25 mouse cellular contexts compared by ENCODE assay signal in the genomic region with DNA sequence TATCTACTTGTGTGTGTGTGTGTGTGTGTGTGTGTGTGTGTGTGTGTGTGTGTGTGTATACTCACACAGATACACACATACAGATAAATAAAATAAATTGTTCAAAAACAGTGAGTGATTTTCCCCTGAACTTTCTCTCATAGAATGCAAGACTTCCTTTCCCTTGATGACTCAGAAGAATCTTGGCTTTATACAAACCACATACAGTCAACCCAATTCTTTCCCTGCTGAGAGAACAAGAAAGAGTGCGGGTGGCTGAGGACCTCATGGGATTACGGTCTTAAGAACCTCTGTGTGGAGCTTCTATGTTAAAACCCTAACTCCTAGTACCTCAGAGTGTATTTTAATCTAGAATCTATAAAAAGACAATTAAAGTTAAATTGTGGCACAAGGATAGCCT.
DNase-seq lines count a peak whose midpoint lies in the region; ATAC-seq and TF ChIP-seq lines count a peak whose summit lies in the region.
"Had no signal": no experiment of that assay in that cellular context is flagged by ENCODE, and none has a peak within 500 bp of the region (broad histone marks: within the 10 kb centered on the region; RNA-seq: fewer than 3 reads in every experiment).

No protein-coding gene starts in this region.

- H3K27ac ChIP-seq in embryonic fibroblast, embryonic 13.5 days (ENCODE audit: insufficient read depth, low read length) = peak overlapping the region; percentile 47
- H3K27ac ChIP-seq in hindbrain, embryonic 16.5 days (ENCODE audit: low read depth, low read length) = no peak overlapping the region
- H3K27ac ChIP-seq: embryonic facial prominence, embryonic 10.5 days; embryonic facial prominence, embryonic 12.5 days; forebrain, embryonic 13.5 days; forebrain, embryonic 15.5 days had no signal

- TF ChIP-seq CTCF in embryonic fibroblast, embryonic 13.5 days (IDR thresholded peaks at IDR 0.05; ENCODE audit: borderline replicate concordance, insufficient read depth, low read length) = no peak

- no peak for ATAC-seq in hindbrain, embryonic 16.5 days
- ATAC-seq: activated CD4-positive, CD25-positive, alpha-beta regulatory T cell, adult 4 months; CD4-positive, CD25-positive, alpha-beta regulatory T cell, adult 4 months; forebrain, embryonic 13.5 days; forebrain, embryonic 15.5 days; Patski had no signal

- no peak for TF ChIP-seq POLR2A in embryonic fibroblast, embryonic 13.5 days (IDR thresholded peaks at IDR 0.05; ENCODE audit: low read depth, low read length)

- no peaks in the 10 kb centered on the region; the same call in 1 of the 2 replicates for H3K27me3 ChIP-seq in hindbrain, embryonic 16.5 days (replicated peaks; ENCODE audit: control insufficient read depth, insufficient read depth, low read length)
- H3K27me3 ChIP-seq: CH12.LX; embryonic facial prominence, embryonic 12.5 days; forebrain, embryonic 13.5 days; forebrain, embryonic 15.5 days; Patski had no signal

- H3K9ac ChIP-seq in hindbrain, embryonic 16.5 days (ENCODE audit: low read depth, low read length) = no peak overlapping the region
- H3K9ac ChIP-seq: embryonic facial prominence, embryonic 12.5 days; forebrain, embryonic 13.5 days; forebrain, embryonic 15.5 days had no signal

- H3K4me3 ChIP-seq in embryonic fibroblast, embryonic 13.5 days (ENCODE audit: insufficient read depth, low read length) = no peak overlapping the region
- no peak overlapping the region for H3K4me3 ChIP-seq in hindbrain, embryonic 16.5 days (ENCODE audit: low read length)
- H3K4me3 ChIP-seq: embryonic facial prominence, embryonic 10.5 days; embryonic facial prominence, embryonic 12.5 days; erythroblast, embryonic 14.5 days; forebrain, embryonic 13.5 days; forebrain, embryonic 15.5 days had no signal

- no peaks in the 10 kb centered on the region for H3K36me3 ChIP-seq in hindbrain, embryonic 16.5 days (ENCODE audit: control insufficient read depth, insufficient read depth, low read length)
- H3K36me3 ChIP-seq: embryonic facial prominence, embryonic 10.5 days; embryonic facial prominence, embryonic 12.5 days; forebrain, embryonic 15.5 days; G1E had no signal

- H3K4me1 ChIP-seq in embryonic fibroblast, embryonic 13.5 days (ENCODE audit: control insufficient read depth, insufficient read depth, low read length) = no peaks in the 10 kb centered on the region
- no peaks in the 10 kb centered on the region for H3K4me1 ChIP-seq in hindbrain, embryonic 16.5 days (ENCODE audit: control insufficient read depth, insufficient read depth, low read depth, low read length)
- H3K4me1 ChIP-seq: embryonic facial prominence, embryonic 12.5 days; forebrain, embryonic 13.5 days; forebrain, embryonic 15.5 days had no signal

- no peaks in the 10 kb centered on the region for H3K9me3 ChIP-seq in hindbrain, embryonic 16.5 days (ENCODE audit: control insufficient read depth, low read length)
- H3K9me3 ChIP-seq: embryonic facial prominence, embryonic 10.5 days; embryonic facial prominence, embryonic 12.5 days; forebrain, embryonic 13.5 days; forebrain, embryonic 15.5 days had no signal

- H3K4me2 ChIP-seq in hindbrain, embryonic 16.5 days (ENCODE audit: low read length) = no peak overlapping the region
- H3K4me2 ChIP-seq: embryonic facial prominence, embryonic 12.5 days; forebrain, embryonic 13.5 days; forebrain, embryonic 15.5 days had no signal

- peak; percentile 29 for DNase-seq in 3134 (ENCODE audit: extremely low read depth, insufficient read length, low spot score)
- DNase-seq in Muller cell, postnatal 12 days (ENCODE audit: inconsistent ontology term) = peak; percentile 41
- no peak for DNase-seq in cerebellum, postnatal 4 days (ENCODE audit: low spot score in 2 of 2)
- DNase-seq in embryo, embryonic 11 days = no peak
- DNase-seq: adrenal gland, adult 8-10 months; adrenal gland, postnatal 14 days; adrenal gland, postnatal 36 days; B cell, adult 2 months; cerebellum, adult 11-12 months; cerebellum, adult 2 months; cerebellum, adult 9-10 months; cerebellum, postnatal 10 days; cerebellum, postnatal 25 days had no signal

- WGBS in hindbrain, embryonic 16.5 days = 88% methylated on average over 2 of the region's 2 CpGs

Comparison
In these comparisons a context has a peak if more than half of its experiments do, and no peak if none do; other contexts are left out.
1. DNase-seq: peak in 3134 (single experiment) and Muller cell, postnatal 12 days (single experiment); none in cerebellum, postnatal 4 days (0 of 2) and embryo, embryonic 11 days (single experiment).